Mouse (Mus musculus): ENCODE measurements around the gene Lhfp.

Gene Lhfp

GRCm38 (mm10) chr3:53041411-53042239, at the start of gene Lhfp:
Gene Lhfp, plus strand, starts transcription at chr3:53041528.
- DNase-seq (ENCODE audit: low spot score) = peak; percentile 81

DNA sequence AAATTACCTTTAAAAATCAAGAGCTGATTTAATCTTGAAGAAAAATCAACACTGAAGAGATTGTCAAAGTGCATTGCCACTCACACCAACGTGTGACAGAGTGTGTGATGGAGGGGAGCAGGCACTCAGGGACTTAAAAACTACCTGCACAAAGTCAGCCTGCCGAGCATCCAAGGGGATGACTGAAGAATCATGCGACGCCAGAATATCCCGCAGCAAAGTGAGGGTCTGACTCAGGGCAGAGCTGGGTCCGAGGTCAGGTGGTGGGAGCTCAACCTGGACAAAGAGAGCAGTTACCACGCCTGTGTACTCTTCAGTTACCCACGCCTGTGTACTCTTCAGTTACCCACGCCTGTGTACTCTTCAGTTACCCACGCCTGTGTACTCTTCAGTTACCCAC, 48.0 kb upstream of the Lhfp start:
- no peak for DNase-seq (ENCODE audit: low spot score)

DNA sequence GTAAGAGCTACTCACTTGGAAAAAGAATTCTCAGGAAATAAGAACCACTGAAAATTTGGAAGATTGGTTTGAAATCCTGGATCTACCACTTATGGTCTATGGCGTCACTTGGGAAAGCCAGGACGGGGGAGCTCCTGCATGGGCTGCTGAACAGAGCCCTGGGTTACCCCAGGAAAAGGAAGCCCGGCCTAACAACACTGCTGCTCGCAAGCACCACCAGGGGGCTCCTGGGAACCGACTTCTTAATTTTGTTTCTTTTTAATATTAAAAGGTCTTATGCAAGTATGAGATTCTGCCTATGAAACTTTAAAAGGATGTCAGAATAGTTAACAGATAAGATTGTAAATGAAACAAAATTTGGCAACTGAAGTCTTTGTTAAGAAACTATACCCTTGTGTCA, 46.7 kb upstream of the Lhfp start:
- DNase-seq (ENCODE audit: low spot score) = no peak

DNA sequence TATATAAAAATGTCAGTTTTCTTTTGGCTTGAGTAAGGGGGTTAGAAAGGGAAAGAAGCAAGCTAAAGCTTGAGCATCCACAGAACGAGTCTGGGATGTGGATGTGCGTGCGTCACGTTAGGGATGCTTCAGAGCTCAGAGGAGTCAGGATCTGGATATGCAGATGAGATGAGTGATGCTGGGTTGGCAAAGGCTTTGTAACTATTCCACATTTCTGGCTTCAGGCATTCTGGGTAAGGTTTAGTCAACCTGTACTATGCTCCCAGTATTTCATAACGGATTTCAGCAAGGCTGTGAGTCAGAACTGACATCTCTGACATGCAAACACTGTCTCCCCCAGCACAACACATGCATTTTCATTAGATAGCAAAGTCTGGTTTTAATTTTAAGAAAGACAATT, 44.7 kb upstream of the Lhfp start:
- no peak for DNase-seq (ENCODE audit: low spot score)

GRCm38 (mm10) chr3:52997381-52997780, 43.9 kb upstream of the Lhfp start:
- DNase-seq (ENCODE audit: low spot score) = no peak

- DNase-seq (ENCODE audit: low spot score) = no peak
Observed at GRCm38 (mm10) chr3:52999016-52999744, 42.1 kb upstream of the Lhfp start.

DNA sequence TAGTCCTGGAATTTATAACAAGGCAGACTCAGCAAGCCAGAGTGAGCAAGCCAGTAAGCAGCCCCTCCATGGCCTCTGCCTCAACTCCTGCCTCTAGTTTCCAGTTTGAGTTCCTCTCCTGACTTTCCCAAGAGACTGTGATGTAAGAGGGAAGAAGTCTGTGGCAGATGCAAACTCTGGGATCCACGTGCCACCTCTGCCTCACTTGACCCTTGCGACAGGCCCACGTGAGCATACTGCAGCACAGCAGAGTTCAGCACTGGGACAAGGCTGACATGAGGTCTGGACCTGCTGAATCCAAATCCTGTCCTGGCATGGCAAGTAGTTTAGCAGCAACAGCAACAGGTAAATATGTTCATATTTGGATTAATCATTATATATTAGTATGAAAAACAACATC, 41.3 kb upstream of the Lhfp start:
- DNase-seq (ENCODE audit: low spot score) = no peak

DNA sequence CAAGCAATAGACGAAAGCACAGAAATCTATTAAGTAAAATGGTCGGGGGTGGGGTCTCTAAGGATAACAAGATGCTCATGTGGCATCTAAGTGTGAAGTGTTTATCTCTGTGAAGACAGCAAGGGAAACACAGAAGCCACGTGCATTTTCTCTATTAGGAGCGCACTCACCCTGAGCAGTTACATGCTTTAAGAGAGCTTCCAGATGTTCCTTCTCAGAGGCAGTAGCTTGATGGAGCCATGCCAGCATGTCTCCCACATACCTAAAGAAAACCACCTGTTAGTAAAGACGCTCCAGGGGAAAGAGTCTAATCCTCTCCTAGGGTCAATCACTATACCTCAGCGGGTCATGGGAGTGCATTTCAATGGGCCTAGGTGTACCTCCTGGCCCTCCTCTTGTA, 39.3 kb upstream of the Lhfp start:
- DNase-seq (ENCODE audit: low spot score) = no peak

GRCm38 (mm10) chr3:53004406-53005114, 36.8 kb upstream of the Lhfp start:
- no peak for DNase-seq (ENCODE audit: low spot score)

GRCm38 (mm10) chr3:53007411-53007810, 33.9 kb upstream of the Lhfp start:
- DNase-seq (ENCODE audit: low spot score) = no peak

GRCm38 (mm10) chr3:53016436-53017340, 24.6 kb upstream of the Lhfp start, which contains the start of gene Cog6:
Gene Cog6, minus strand, starts transcription at chr3:53017237.
- DNase-seq (ENCODE audit: low spot score) = peak; percentile 86

GRCm38 (mm10) chr3:53027333-53027732, 14.0 kb upstream of the Lhfp start:
- no peak for DNase-seq (ENCODE audit: low spot score)

GRCm38 (mm10) chr3:53029046-53029445, 12.3 kb upstream of the Lhfp start:
- peak; percentile 88 for DNase-seq (ENCODE audit: low spot score)

GRCm38 (mm10) chr3:53031586-53031985, 9.7 kb upstream of the Lhfp start:
- no peak for DNase-seq (ENCODE audit: low spot score)

GRCm38 (mm10) chr3:53032432-53032831, 8.9 kb upstream of the Lhfp start:
- no peak for DNase-seq (ENCODE audit: low spot score)

DNA sequence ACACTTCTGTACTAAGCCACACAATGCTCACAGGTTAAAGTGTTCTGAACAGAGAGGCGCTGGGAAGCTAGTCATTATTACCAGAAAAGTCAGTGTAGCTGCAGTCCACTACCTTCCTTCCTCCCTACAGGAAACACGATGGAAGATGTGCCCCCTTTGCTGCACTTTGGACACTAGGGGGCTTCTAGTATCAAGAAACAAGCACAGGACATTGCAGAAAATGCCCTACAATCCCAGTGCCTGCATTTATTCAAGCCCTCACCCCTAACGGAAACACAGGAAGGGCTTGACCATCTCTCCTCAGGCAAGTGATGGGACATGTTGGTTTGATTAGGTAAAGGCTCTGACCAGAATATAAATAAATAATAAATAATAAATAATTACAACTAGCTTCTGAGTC, 7.9 kb upstream of the Lhfp start:
- DNase-seq (ENCODE audit: low spot score) = no peak

- DNase-seq (ENCODE audit: low spot score) = no peak
Observed at GRCm38 (mm10) chr3:53036076-53036475, 5.3 kb upstream of the Lhfp start.

DNA sequence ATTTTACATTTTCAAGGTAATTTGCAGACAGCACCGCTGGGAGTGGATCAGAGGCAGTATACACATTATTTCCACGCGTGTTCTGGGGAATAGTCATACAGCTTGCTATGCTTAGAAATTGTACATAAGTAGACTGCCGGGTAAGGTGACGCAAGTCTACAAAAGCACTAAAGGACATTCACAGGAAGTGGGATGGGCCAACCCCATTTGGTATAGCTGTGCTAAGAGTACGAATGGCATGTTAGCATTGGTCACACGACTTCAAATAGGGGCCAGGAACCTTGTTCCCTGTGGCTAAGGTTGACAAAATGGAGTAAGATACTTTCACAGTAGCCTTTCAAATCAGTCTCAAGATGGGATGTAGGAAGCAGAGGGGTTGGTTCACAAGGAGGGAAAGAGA, 4.4 kb upstream of the Lhfp start:
- DNase-seq (ENCODE audit: low spot score) = no peak

DNA sequence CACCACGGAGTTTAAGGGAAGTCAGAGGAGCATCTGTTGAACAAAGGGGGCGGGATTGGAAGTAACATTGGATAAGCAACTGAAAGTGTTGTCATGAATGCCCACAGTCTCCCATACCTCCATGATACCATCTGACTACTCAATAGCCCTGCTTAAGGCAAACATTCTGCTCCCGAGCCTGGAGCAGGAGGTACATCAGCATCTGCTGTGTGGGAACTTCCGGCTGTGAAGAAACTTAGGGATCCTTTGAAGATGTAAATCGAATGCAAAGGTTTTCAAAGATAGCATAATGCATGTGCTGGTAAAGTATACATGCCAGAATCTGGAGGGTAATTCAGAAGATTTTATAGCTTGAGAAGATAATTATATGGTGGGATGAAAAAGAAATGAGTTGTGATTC, 2.4 kb upstream of the Lhfp start:
- DNase-seq (ENCODE audit: low spot score) = no peak

DNA sequence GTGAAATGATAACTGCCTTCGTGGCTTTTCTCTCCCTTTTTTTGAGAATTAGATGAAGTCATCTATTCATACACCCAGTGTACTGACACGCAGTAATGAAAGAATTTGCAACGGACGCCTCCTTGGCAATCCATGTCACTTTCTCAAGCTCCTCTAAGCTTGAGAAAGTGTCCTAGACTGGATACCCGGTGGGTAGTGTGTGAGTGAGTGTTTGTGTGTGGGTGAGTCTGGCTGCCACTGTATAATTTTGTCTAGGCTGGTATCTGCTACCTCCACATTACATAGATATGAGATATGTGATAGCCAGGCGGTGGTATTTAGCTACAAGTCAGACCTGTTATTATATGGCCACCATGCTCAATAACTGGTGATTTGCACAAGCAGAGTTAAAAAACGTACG, 1.6 kb upstream of the Lhfp start:
- no peak for DNase-seq (ENCODE audit: low spot score)

GRCm38 (mm10) chr3:53040593-53041410, 526 bp upstream of the Lhfp start:
- no peak for DNase-seq (ENCODE audit: low spot score)

All from testis, postnatal 10 days (tissue).